ENCODE assay signal across 14 mouse cellular contexts in genomic region chr1:60611968-60612367, GRCm38 (mm10).
"Had no signal": no experiment of that assay in that cellular context is flagged by ENCODE, and none has a peak within 500 bp of the region (broad histone marks: within the 10 kb centered on the region; RNA-seq: fewer than 3 reads in every experiment).

No protein-coding gene starts in this region.

- DNase-seq: kidney, adult 2 months; kidney, postnatal 14 days; left cerebral cortex, postnatal 4 days; right cerebral cortex, adult 18-20 months; right cerebral cortex, postnatal 25 days; thymus, adult 18-20 months; thymus, postnatal 25 days had no signal

- H3K9me3 ChIP-seq: kidney, embryonic 15.5 days; limb, embryonic 13.5 days; liver, embryonic 12.5 days; midbrain, embryonic 13.5 days; neural tube, embryonic 15.5 days had no signal

- H3K4me2 ChIP-seq: kidney, embryonic 15.5 days; limb, embryonic 13.5 days; liver, embryonic 12.5 days; midbrain, embryonic 13.5 days; neural tube, embryonic 15.5 days had no signal

- H3K27me3 ChIP-seq: kidney, embryonic 15.5 days; limb, embryonic 13.5 days; liver, embryonic 12.5 days; midbrain, embryonic 13.5 days; neural tube, embryonic 15.5 days had no signal

- ATAC-seq: intestine, embryonic 16.5 days; liver, embryonic 12.5 days; midbrain, embryonic 13.5 days had no signal

- H3K36me3 ChIP-seq: kidney, embryonic 15.5 days; limb, embryonic 13.5 days; liver, embryonic 12.5 days; midbrain, embryonic 13.5 days; neural tube, embryonic 15.5 days had no signal

- H3K27ac ChIP-seq: kidney, embryonic 15.5 days; limb, embryonic 13.5 days; liver, embryonic 12.5 days; midbrain, embryonic 13.5 days; neural tube, embryonic 15.5 days had no signal

- H3K4me1 ChIP-seq: kidney, embryonic 15.5 days; limb, embryonic 13.5 days; liver, embryonic 12.5 days; midbrain, embryonic 13.5 days; neural tube, embryonic 15.5 days had no signal

- H3K9ac ChIP-seq: kidney, embryonic 15.5 days; limb, embryonic 13.5 days; liver, embryonic 12.5 days; midbrain, embryonic 13.5 days; neural tube, embryonic 15.5 days had no signal

- H3K4me3 ChIP-seq: kidney, embryonic 15.5 days; limb, embryonic 13.5 days; liver, embryonic 12.5 days; midbrain, embryonic 13.5 days; myocyte; neural tube, embryonic 15.5 days had no signal
